Comparison of ENCODE assay signal across 10 mouse cellular contexts in genomic region chr12:91551773-91552526, GRCm38 (mm10). TPM values are rescaled to one million over a fixed set of nuclear protein-coding genes. Genes with fewer than 3 reads are reported as not detected.
A peak's percentile ranks its signal among the peaks of the same experiment; 100 is the strongest.
DNase-seq lines count a peak whose midpoint lies in the region; ATAC-seq and TF ChIP-seq lines count a peak whose summit lies in the region.
"Had no signal": no experiment of that assay in that cellular context is flagged by ENCODE, and none has a peak within 500 bp of the region (broad histone marks: within the 10 kb centered on the region; RNA-seq: fewer than 3 reads in every experiment).

No protein-coding gene starts in this region.

- peak overlapping the region; percentile 39 for H3K4me2 ChIP-seq in forebrain, embryonic 16.5 days (ENCODE audit: low read length)
- H3K4me2 ChIP-seq in lung, postnatal 0 days (replicated peaks; ENCODE audit: low read depth, low read length): peak overlapping the region; percentile 40; the same call in 1 of the 2 replicates

- peak; percentile 98 for ATAC-seq in forebrain, embryonic 16.5 days
- peak; percentile 86 for ATAC-seq in lung, postnatal 0 days
- ATAC-seq: Patski had no signal

- peak; percentile 7 to 15 for DNase-seq in spleen, postnatal 36 days (ENCODE audit: low spot score in 2 of 2)
- DNase-seq in spleen, postnatal 14 days (ENCODE audit: low spot score in 2 of 2): no peak
- peak; percentile 50 for DNase-seq in heart, postnatal 36 days
- peak; percentile 45 for DNase-seq in layer of hippocampus, adult 9-10 months (ENCODE audit: low spot score)
- DNase-seq in lung, postnatal 0 days (ENCODE audit: low spot score): peak; percentile 70
- peak; percentile 91 to 92 for DNase-seq in right cerebral cortex, postnatal 10 days (ENCODE audit: low spot score in 2 of 2)
- no peak for DNase-seq in thymus, postnatal 0 days (ENCODE audit: low spot score)

- no peaks in the 10 kb centered on the region for H3K27me3 ChIP-seq in forebrain, embryonic 16.5 days (replicated peaks; ENCODE audit: control insufficient read depth, insufficient read depth, low read length)
- H3K27me3 ChIP-seq in lung, postnatal 0 days (replicated peaks; ENCODE audit: insufficient read depth, low read length): no peaks in the 10 kb centered on the region
- H3K27me3 ChIP-seq: megakaryocyte, embryonic 14.5 days; Patski had no signal

- intact Hi-C loops in heart, postnatal 36 days (cut with DNase I): no loop called here

- H3K9me3 ChIP-seq in forebrain, embryonic 16.5 days (ENCODE audit: control insufficient read depth, low read length): no peaks in the 10 kb centered on the region
- H3K9me3 ChIP-seq in lung, postnatal 0 days (ENCODE audit: low read length): no peaks in the 10 kb centered on the region
- H3K9me3 ChIP-seq: megakaryocyte, embryonic 14.5 days had no signal

- H3K4me1 ChIP-seq in forebrain, embryonic 16.5 days (replicated peaks; ENCODE audit: control insufficient read depth, insufficient read depth, low read length): peaks cover 15% of the 10 kb centered on the region
- H3K4me1 ChIP-seq in lung, postnatal 0 days (ENCODE audit: insufficient read depth, low read depth, low read length): no peaks in the 10 kb centered on the region
- H3K4me1 ChIP-seq: megakaryocyte, embryonic 14.5 days had no signal

- H3K9ac ChIP-seq in forebrain, embryonic 16.5 days (replicated peaks; ENCODE audit: low read depth, low read length): no peak overlapping the region
- no peak overlapping the region for H3K9ac ChIP-seq in lung, postnatal 0 days (replicated peaks; ENCODE audit: low read depth)

- WGBS in forebrain, embryonic 16.5 days: 5% methylated on average over 19 of the region's 19 CpGs
- WGBS in lung, postnatal 0 days: 19% methylated on average over 19 of the region's 19 CpGs

- TF ChIP-seq EP300 in lung, postnatal 0 days (IDR thresholded peaks at IDR 0.05): no peak

- no peaks in the 10 kb centered on the region for H3K36me3 ChIP-seq in forebrain, embryonic 16.5 days (ENCODE audit: control insufficient read depth, insufficient read depth)
- H3K36me3 ChIP-seq in lung, postnatal 0 days (ENCODE audit: insufficient read depth, low read length): no peaks in the 10 kb centered on the region

- H3K4me3 ChIP-seq in forebrain, embryonic 16.5 days (replicated peaks; ENCODE audit: low read length): peak overlapping the region; percentile 4; the same call in 1 of the 2 replicates
- no peak overlapping the region for H3K4me3 ChIP-seq in lung, postnatal 0 days (ENCODE audit: low read depth, low read length)
- H3K4me3 ChIP-seq: megakaryocyte, embryonic 14.5 days had no signal

- peak overlapping the region; percentile 60 for H3K27ac ChIP-seq in forebrain, embryonic 16.5 days (ENCODE audit: low read length)
- H3K27ac ChIP-seq in lung, postnatal 0 days (ENCODE audit: low read length): no peak overlapping the region

- TF ChIP-seq CTCF in lung, postnatal 0 days (IDR thresholded peaks at IDR 0.05): no peak

RNA-seq across cellular contexts. Expression of gene Gtf2a1, which starts 38.3 kb away (rescaled TPM):
- polyA plus RNA-seq in forebrain, embryonic 16.5 days (2015; fragmentation: Nextera tagmentation; extraction: Ambion mirVana): 77.2 and 85.5 TPM in 2 replicates
- total RNA-seq in heart, postnatal 36 days (2021): 10 to 100 TPM; 26.9 to 32.8 TPM
- polyA plus RNA-seq in lung, postnatal 0 days (2015; fragmentation: Nextera tagmentation; extraction: Ambion mirVana): 25.0 and 30.3 TPM in 2 replicates
- 31.0 and 36.6 TPM in 2 replicates for polyA plus RNA-seq in thymus, postnatal 0 days (2015; fragmentation: Nextera tagmentation; extraction: Ambion mirVana)

Comparison
In these comparisons a context has a peak if more than half of its experiments do, and no peak if none do; other contexts are left out.
1. DNase-seq: peak in spleen, postnatal 36 days (2 of 2), heart, postnatal 36 days (2 of 2), layer of hippocampus, adult 9-10 months (single experiment), lung, postnatal 0 days (single experiment) and right cerebral cortex, postnatal 10 days (2 of 2); none in spleen, postnatal 14 days (0 of 2) and thymus, postnatal 0 days (single experiment).